Mouse (Mus musculus) adrenal gland, postnatal 14 days (tissue): ENCODE measurements around the gene Prkce. TPM values are rescaled to one million over a fixed set of nuclear protein-coding genes. Genes with fewer than 3 reads are reported as not detected.
A peak's percentile ranks its signal among the peaks of the same experiment; 100 is the strongest.

Experiments
- DNase-seq: peaks from one replicate; pipeline ENCODE4 v3.0.0; 2021; ENCODE audit warnings: mixed read lengths
- total RNA-seq: library from RNA; stranded (reverse); gene quantifications from 2 replicates; pipeline ENCODE4 v1.2.3, GENCODE M21; 2021

Gene Prkce
- total RNA-seq, 1 experiment from 2014 or later: 26.0 TPM

GRCm38 (mm10) chr17:86690871-86691390 lies 523.3 kb downstream of the Prkce start:
- no peak for DNase-seq

- DNase-seq: peak; percentile 57
These were observed 530.2 kb downstream of the Prkce start for GRCm38 (mm10) chr17:86697751-86698150.

GRCm38 (mm10) chr17:86703336-86703735 lies 535.8 kb downstream of the Prkce start:
- no peak for DNase-seq

- no peak for DNase-seq
These were observed 537.7 kb downstream of the Prkce start for GRCm38 (mm10) chr17:86705236-86705635.

GRCm38 (mm10) chr17:86706467-86706866 lies 538.9 kb downstream of the Prkce start:
- DNase-seq: no peak

Other genes starting within 250 kb of the Prkce start
- 16.4 and 17.2 TPM in 2 replicates for gene Srbd1, start 22.6 kb upstream of the Prkce start, total RNA-seq